Mouse (Mus musculus): ENCODE results near the gene Epo. TPM values are rescaled to one million over a fixed set of nuclear protein-coding genes. Genes with fewer than 3 reads are reported as not detected.

Gene Epo
- polyA plus RNA-seq, 1 experiment from 2014 or later, result 1.3 TPM

DNA sequence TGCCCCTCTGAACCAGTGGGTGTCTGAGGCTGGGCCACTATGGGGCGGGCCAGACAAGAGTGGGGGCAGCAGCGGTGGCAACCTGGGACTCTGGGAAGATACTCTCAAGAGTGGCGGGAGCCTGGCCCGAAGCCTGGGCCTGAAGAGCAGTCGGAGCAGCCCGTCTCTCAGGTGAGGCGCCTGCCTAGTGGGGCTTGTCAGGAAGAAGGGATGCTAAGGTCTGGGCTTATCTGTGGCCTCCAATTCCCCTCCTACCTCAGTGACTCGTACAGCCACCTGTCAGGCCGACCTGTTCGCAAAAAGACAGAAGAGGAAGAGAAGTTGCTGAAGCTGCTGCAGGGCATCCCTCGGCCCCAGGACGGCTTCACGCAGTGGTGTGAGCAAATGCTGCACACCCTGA, 8.4 kb downstream of the Epo start:
- Histone ChIP-seq H3K27me3 (ENCODE audit: insufficient read depth, poor library complexity, severe bottlenecking) (no peaks in the 10 kb centered on the region), H3K9me3 (no peaks in the 10 kb centered on the region), H3K27ac (peak overlapping the region; percentile 56; the same call in 1 of the 2 replicates), H3K4me3 (no peak overlapping the region), H3K36me3 (peaks cover 99% of the 10 kb centered on the region), H3K4me1 (replicated peaks) (peaks cover 48% of the 10 kb centered on the region)
- no peak for DNase-seq (ENCODE audit: low spot score)
- WGBS, result 90% methylated on average over 13 of the region's 13 CpGs

DNA sequence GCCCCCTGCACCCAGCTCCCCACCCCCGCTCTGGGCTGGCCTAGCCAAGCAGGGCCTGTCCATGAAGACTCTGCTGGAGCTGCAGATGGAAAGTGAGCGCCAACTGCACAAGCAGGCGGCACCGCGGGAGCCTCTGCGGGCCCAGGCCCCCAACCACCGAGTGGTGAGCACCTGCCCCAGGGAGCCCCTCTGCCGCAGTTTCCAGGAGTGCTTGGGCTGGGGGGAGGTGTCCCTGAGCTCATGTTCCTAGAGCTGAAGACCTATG, 8.9 kb downstream of the Epo start:
- no peak for DNase-seq (ENCODE audit: low spot score)
- no peaks in the 10 kb centered on the region for H3K9me3 ChIP-seq
- H3K36me3 ChIP-seq, result peaks cover 99% of the 10 kb centered on the region
- H3K4me3 ChIP-seq, result no peak overlapping the region
- 86% methylated on average over 8 of the region's 8 CpGs for WGBS
- no peaks in the 10 kb centered on the region for H3K27me3 ChIP-seq (ENCODE audit: insufficient read depth, poor library complexity, severe bottlenecking)
- H3K4me1 ChIP-seq (replicated peaks), result peaks cover 43% of the 10 kb centered on the region
- no peak overlapping the region; the same call in 1 of the 2 replicates for H3K27ac ChIP-seq

DNA sequence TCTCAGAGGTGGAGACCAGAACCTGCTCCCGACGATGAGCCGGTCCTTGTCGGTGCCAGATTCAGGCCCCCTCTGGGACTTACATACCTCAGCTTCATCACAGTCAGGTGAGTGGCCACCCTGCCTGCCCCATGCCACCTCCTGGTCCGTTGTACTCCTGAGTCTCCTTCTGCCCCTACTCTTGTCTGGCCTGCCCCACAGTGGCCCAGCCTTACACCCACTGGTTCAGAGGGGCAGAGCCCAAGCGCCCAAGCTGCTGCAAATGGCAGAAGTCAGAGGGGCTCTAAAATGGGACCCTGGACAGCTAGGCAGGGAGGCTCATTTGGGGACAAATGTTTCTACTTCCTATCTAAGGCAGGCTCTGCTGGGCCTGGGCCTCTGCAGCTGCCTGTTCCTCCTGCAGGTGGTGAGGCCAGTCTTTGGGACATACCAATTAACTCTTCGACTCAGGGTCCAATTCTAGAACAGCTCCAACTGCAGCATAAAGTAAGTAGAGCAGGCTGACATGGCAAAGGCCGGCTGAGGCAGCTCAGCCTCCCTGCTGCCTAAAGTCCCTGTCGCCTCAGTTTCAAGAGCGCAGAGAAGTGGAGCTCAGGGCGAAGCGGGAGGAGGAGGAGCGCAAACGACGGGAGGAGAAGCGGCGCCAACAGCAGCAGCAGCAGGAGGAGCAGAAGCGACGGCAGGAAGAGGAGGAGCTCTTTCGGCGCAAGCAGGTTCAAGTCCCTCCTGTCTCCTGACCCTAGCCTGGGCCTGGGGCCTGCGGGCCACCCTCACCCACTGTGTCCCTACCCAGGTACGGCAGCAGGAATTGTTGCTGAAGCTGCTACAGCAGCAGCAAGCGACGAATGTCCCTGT, 9.4 kb downstream of the Epo start:
- DNase-seq (ENCODE audit: low spot score), result no peak
- Histone ChIP-seq H3K4me1 (replicated peaks) (peaks cover 38% of the 10 kb centered on the region), H3K27ac (no peak overlapping the region), H3K9me3 (no peaks in the 10 kb centered on the region), H3K4me3 (no peak overlapping the region), H3K36me3 (peaks cover 99% of the 10 kb centered on the region), H3K27me3 (ENCODE audit: insufficient read depth, poor library complexity, severe bottlenecking) (no peaks in the 10 kb centered on the region)
- 86% methylated on average over 25 of the region's 25 CpGs for WGBS

DNA sequence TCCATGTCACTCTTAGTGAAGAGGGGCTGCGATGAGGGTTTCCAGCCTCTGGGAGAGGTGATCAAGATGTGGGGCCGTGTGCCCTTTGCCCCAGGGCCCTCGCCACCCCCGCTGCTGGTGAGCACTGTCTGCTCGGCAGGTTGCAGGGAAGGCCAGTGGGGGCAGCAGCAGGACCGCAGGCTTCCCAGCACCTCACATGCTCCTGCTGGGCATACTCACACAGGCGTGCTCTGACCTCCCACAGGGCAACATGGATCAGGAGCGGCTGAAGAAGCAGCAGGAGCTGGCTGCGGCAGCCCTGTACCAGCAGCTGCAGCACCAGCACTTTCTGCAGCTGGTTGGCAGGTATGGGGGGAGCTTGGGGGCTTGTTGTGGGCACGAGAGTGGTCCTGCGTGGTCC, 10.3 kb downstream of the Epo start:
- no peak overlapping the region for H3K4me3 ChIP-seq
- H3K27me3 ChIP-seq (ENCODE audit: insufficient read depth, poor library complexity, severe bottlenecking), result no peaks in the 10 kb centered on the region
- DNase-seq (ENCODE audit: low spot score), result no peak
- H3K4me1 ChIP-seq (replicated peaks), result peaks cover 29% of the 10 kb centered on the region
- 71% methylated on average over 11 of the region's 11 CpGs for WGBS
- peaks cover 99% of the 10 kb centered on the region for H3K36me3 ChIP-seq
- H3K27ac ChIP-seq, result 0 out of 2 replicates have a peak overlapping the region, but pooled peaks have one; percentile 1
- no peaks in the 10 kb centered on the region for H3K9me3 ChIP-seq

- H3K27ac ChIP-seq, result 0 out of 2 replicates have a peak overlapping the region, but pooled peaks have one; percentile 1
- peaks cover 99% of the 10 kb centered on the region for H3K36me3 ChIP-seq
- no peaks in the 10 kb centered on the region for H3K27me3 ChIP-seq (ENCODE audit: insufficient read depth, poor library complexity, severe bottlenecking)
- no peak for DNase-seq (ENCODE audit: low spot score)
- no peaks in the 10 kb centered on the region for H3K9me3 ChIP-seq
- 79% methylated on average over 9 of the region's 9 CpGs for WGBS
- H3K4me3 ChIP-seq, result no peak overlapping the region
- peaks cover 24% of the 10 kb centered on the region for H3K4me1 ChIP-seq (replicated peaks)
Observed at GRCm38 (mm10) chr5:137521861-137522260, 11.2 kb downstream of the Epo start.

- no peak overlapping the region for H3K27ac ChIP-seq
- DNase-seq (ENCODE audit: low spot score), result no peak
- WGBS, result 92% methylated on average over 27 of the region's 27 CpGs
- no peaks in the 10 kb centered on the region for H3K27me3 ChIP-seq (ENCODE audit: insufficient read depth, poor library complexity, severe bottlenecking)
- peaks cover 23% of the 10 kb centered on the region for H3K4me1 ChIP-seq (replicated peaks)
- H3K4me3 ChIP-seq, result no peak overlapping the region
- H3K36me3 ChIP-seq, result peaks cover 91% of the 10 kb centered on the region
- H3K9me3 ChIP-seq, result no peaks in the 10 kb centered on the region
Observed at GRCm38 (mm10) chr5:137519691-137520550, 13.1 kb downstream of the Epo start.

- 80% methylated on average over 5 of the region's 5 CpGs for WGBS
- H3K9me3 ChIP-seq, result no peaks in the 10 kb centered on the region
- no peak within 1 kb of the TSS for H3K27ac ChIP-seq
- no peak for DNase-seq (ENCODE audit: low spot score)
- H3K4me3 ChIP-seq, result no peak within 1 kb of the TSS
- H3K4me1 ChIP-seq (replicated peaks), result peaks cover 38% of the 10 kb centered on the region
- peaks cover 91% of the 10 kb centered on the region for H3K36me3 ChIP-seq
- H3K27me3 ChIP-seq (ENCODE audit: insufficient read depth, poor library complexity, severe bottlenecking), result no peaks in the 10 kb centered on the region
Observed at GRCm38 (mm10) chr5:137518436-137518835, 14.6 kb downstream of the Epo start, which contains the start of gene Gigyf1. TSS of gene Gigyf1 (plus strand) at chr5:137518548.

DNA sequence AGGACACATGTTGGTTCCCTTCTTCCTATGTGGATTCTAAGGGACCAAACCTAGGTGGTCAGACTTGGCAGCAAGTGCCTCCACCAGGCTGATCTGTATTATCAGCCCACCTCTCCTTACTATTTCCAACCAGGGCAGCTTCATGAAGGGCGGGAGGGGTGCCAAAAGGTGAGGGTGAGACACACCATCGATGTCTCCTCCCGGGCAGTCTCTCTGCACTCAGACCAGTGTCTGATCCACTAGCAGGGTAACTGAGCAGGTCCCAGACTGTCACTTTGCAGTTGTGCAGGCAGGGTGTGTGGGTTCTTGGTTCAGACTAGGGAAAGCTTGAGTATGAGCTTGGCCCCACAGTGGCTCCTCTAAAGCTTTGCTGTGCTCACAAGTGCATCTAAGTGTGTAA, 18.2 kb downstream of the Epo start:
- WGBS, result 87% methylated on average over 3 of the region's 3 CpGs
- peaks cover 61% of the 10 kb centered on the region for H3K4me1 ChIP-seq (replicated peaks)
- H3K36me3 ChIP-seq, result peaks cover 58% of the 10 kb centered on the region
- no peak overlapping the region for H3K4me3 ChIP-seq
- no peak overlapping the region for H3K27ac ChIP-seq
- DNase-seq (ENCODE audit: low spot score), result no peak
- H3K27me3 ChIP-seq (ENCODE audit: insufficient read depth, poor library complexity, severe bottlenecking), result no peaks in the 10 kb centered on the region
- H3K9me3 ChIP-seq, result no peaks in the 10 kb centered on the region

DNA sequence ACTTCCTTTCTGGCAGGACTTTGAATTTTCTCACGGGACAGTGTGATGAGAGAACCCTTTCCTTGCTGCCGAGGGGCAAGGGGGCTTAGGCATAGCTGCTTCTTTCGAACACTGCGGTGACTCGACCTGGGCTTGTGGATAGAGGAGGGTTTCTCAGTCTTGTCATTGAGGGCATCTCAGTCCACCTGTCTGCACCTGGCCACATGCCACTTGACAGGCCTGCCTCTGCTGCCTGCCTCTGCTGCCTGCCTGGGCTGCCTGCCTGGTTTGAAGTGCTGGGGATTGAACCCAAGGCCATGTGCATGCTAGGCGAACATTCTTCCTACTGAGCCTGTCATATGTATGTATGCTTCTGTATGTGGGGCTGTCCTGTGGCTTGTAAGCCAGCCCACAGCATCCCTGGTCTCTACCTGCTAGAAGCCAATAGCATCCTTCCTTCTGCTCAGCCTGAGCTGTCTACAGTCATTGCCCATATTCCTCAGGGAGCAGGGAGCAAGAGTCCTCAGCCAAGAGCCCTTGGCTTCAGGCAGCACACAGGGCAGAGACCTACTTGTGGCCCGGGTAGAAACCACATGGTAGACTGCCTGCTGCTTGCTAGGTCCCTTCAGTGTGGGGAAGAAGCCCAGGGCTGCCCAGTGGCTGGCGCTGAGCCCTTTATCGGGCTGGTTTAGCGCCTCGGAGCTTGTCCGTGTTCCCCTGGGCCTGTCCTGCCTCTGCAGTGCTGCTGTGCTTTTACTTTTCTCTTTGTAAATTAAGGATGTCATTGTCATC, 18.9 kb downstream of the Epo start:
- Histone ChIP-seq H3K36me3 (peaks cover 51% of the 10 kb centered on the region), H3K9me3 (no peaks in the 10 kb centered on the region), H3K4me3 (peak overlapping the region; percentile 13), H3K27me3 (ENCODE audit: insufficient read depth, poor library complexity, severe bottlenecking) (no peaks in the 10 kb centered on the region), H3K27ac (no peak overlapping the region), H3K4me1 (replicated peaks) (peaks cover 61% of the 10 kb centered on the region)
- 90% methylated on average over 12 of the region's 12 CpGs for WGBS
- DNase-seq (ENCODE audit: low spot score), result no peak

DNA sequence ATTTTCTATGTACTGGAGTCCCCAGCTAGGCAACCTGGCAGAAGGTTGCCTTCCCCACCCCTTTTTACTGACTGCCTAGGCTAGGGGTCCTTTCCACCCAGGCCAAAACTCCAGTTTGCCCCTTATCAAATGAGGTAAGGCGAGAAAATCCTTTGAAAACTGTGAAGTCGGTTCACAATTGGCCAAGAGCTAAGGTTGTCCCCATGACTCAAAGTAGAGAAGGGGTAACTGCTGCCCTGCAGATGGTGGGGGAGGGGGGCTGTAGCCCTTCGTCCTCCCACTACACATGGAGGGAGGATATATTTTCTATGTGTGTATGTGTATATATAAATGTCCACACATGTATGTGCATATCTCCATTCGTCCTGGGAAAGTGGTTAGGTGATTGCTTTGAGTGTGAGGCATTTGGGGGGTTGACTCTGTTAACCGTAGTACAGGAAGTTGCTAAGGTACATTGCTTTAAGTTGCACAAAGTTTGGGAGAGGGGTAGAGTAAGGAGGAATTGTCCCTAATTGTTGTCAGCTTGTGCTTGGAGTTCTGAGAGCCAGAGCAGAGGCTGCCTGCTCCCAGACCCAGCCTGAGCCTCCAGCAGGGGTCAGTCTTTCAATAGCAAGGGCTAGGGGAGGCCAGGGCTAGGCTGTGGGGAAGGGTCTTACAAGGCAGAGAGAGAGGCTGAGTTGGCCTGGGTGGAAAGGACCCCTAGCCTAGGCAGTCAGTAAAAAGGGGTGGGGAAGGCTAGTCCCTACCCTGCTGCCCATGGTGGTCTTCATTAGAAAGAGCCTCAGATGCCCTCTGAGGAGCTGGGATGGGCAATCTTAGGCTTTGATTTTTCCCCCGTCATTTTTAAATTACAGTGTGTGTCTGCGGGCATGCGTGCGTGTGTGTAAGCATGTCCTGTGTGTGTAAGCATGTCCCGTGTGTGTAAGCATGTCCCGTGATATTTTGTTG, 19.9 kb downstream of the Epo start:
- H3K4me3 ChIP-seq, result peak overlapping the region; percentile 29; the same call in 1 of the 2 replicates
- H3K27ac ChIP-seq, result peak overlapping the region; percentile 13; the same call in 1 of the 2 replicates
- H3K36me3 ChIP-seq, result peaks cover 41% of the 10 kb centered on the region
- WGBS, result 81% methylated on average over 11 of the region's 11 CpGs
- H3K27me3 ChIP-seq (ENCODE audit: insufficient read depth, poor library complexity, severe bottlenecking), result no peaks in the 10 kb centered on the region
- H3K9me3 ChIP-seq, result no peaks in the 10 kb centered on the region
- H3K4me1 ChIP-seq (replicated peaks), result peaks cover 61% of the 10 kb centered on the region
- peak; percentile 72 for DNase-seq (ENCODE audit: low spot score)

DNA sequence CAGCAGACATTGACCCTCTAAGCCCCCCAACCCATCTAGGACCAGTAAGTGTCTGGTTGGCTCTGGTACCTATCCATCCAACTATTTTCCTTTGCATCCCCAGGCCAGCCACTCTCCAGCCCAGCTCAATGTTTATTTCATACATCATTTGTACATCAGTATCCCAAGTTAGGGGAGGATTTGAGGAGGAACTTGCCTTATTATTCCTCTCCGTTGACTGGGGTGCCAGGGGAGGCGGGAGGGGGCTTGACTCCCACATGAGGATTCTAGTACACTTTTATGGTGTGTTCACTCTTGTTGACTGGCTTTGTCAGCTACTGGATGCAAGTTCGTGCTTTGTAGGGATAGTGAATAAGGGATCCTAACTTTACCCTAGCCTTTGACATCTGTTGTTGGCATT, 21.3 kb downstream of the Epo start:
- Histone ChIP-seq H3K27me3 (ENCODE audit: insufficient read depth, poor library complexity, severe bottlenecking) (no peaks in the 10 kb centered on the region), H3K9me3 (no peaks in the 10 kb centered on the region), H3K4me1 (replicated peaks) (peaks cover 56% of the 10 kb centered on the region), H3K36me3 (peaks cover 27% of the 10 kb centered on the region), H3K27ac (peak overlapping the region; percentile 99), H3K4me3 (peak overlapping the region; percentile 100)
- 79% methylated on average over 3 of the region's 3 CpGs for WGBS
- no peak for DNase-seq (ENCODE audit: low spot score)
